Mouse (Mus musculus): ENCODE results near the gene Slc7a7.

DNA sequence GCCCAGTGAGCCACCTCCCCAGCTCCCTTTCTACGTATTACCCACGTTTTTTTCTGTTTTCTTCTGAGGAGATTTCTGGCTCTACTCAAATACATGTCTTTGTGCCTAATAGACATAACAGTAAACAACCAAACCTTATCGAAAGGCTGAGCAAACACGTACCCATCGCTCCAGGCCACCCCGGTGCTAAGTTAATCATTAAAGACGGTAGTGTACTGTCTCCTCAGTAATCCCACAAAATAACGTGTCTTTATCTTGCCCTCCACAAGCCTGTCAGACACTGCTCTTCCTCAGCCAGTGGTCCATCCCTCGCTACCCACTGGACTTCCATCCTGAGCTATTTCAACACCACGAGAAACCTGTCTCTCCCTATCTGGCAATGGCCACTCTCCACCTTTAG is 35.8 kb downstream of the Slc7a7 start:
- TF ChIP-seq POLR2A (IDR thresholded peaks at IDR 0.05; ENCODE audit: extremely low read depth, insufficient read depth, low read length) = no peak
- no peak for TF ChIP-seq CTCF (IDR thresholded peaks at IDR 0.05; ENCODE audit: low read depth, low read length)

All from liver, adult 2 months (tissue).